Comparison of ENCODE assay signal across 10 mouse cellular contexts in genomic region chr8:121903977-121904376, GRCm38 (mm10). TPM values are rescaled to one million over a fixed set of nuclear protein-coding genes. Genes with fewer than 3 reads are reported as not detected.
DNase-seq lines count a peak whose midpoint lies in the region; ATAC-seq and TF ChIP-seq lines count a peak whose summit lies in the region.
"Had no signal": no experiment of that assay in that cellular context is flagged by ENCODE, and none has a peak within 500 bp of the region (broad histone marks: within the 10 kb centered on the region; RNA-seq: fewer than 3 reads in every experiment).

No protein-coding gene starts in this region.

- no peaks in the 10 kb centered on the region for H3K27me3 ChIP-seq in lung, embryonic 14.5 days (ENCODE audit: insufficient read depth, low read length)
- no peaks in the 10 kb centered on the region; the same call in 1 of the 2 replicates for H3K27me3 ChIP-seq in forebrain, embryonic 14.5 days (replicated peaks; ENCODE audit: control insufficient read depth, insufficient read depth, low read length)
- peaks cover 7% of the 10 kb centered on the region for H3K27me3 ChIP-seq in neural tube, embryonic 13.5 days

- no peak for DNase-seq in lung, embryonic 14.5 days
- DNase-seq in lung, postnatal 36 days = no peak
- peak; percentile 76 for DNase-seq in cerebellum, adult 11-12 months
- DNase-seq in forebrain, embryonic 14.5 days (ENCODE audit: low spot score) = no peak
- DNase-seq in lung, postnatal 4 days = no peak
- no peak for DNase-seq in left cerebral cortex, postnatal 4 days
- DNase-seq: kidney, adult 2 months had no signal

- H3K36me3 ChIP-seq in lung, embryonic 14.5 days (ENCODE audit: insufficient read depth) = peaks cover 3% of the 10 kb centered on the region; the same call in 1 of the 2 replicates
- H3K36me3 ChIP-seq in forebrain, embryonic 14.5 days (ENCODE audit: control insufficient read depth, insufficient read depth, low read length) = no peaks in the 10 kb centered on the region
- H3K36me3 ChIP-seq in neural tube, embryonic 13.5 days = no peaks in the 10 kb centered on the region
- H3K36me3 ChIP-seq: limb, embryonic 13.5 days had no signal

- H3K4me2 ChIP-seq in lung, embryonic 14.5 days = peak overlapping the region; percentile 0; the same call in 1 of the 2 replicates
- H3K4me2 ChIP-seq in forebrain, embryonic 14.5 days (ENCODE audit: low read length) = no peak overlapping the region
- peak overlapping the region; percentile 92 for H3K4me2 ChIP-seq in neural tube, embryonic 13.5 days

- H3K9ac ChIP-seq in lung, embryonic 14.5 days = no peak overlapping the region
- 0 out of 2 replicates have a peak overlapping the region, but pooled peaks have one; percentile 26 for H3K9ac ChIP-seq in forebrain, embryonic 14.5 days (ENCODE audit: low read length)
- H3K9ac ChIP-seq in neural tube, embryonic 13.5 days = peak overlapping the region; percentile 78
- H3K9ac ChIP-seq: limb, embryonic 13.5 days had no signal

- no peak overlapping the region for H3K27ac ChIP-seq in lung, embryonic 14.5 days (ENCODE audit: low read depth)
- H3K27ac ChIP-seq in forebrain, embryonic 14.5 days (ENCODE audit: low read depth, low read length) = no peak overlapping the region
- H3K27ac ChIP-seq in neural tube, embryonic 13.5 days (replicated peaks) = no peak overlapping the region
- H3K27ac ChIP-seq: limb, embryonic 13.5 days had no signal

- peaks cover 12% of the 10 kb centered on the region for H3K4me1 ChIP-seq in lung, embryonic 14.5 days (ENCODE audit: insufficient read depth)
- H3K4me1 ChIP-seq in forebrain, embryonic 14.5 days (ENCODE audit: control insufficient read depth, insufficient read depth, low read length) = peaks cover 23% of the 10 kb centered on the region
- peaks cover 52% of the 10 kb centered on the region for H3K4me1 ChIP-seq in neural tube, embryonic 13.5 days (replicated peaks)

- TF ChIP-seq CTCF in lung, embryonic 14.5 days (IDR thresholded peaks at IDR 0.05; ENCODE audit: low read depth) = 0 out of 2 replicates have a peak, but pooled peaks have one; percentile 8

- H3K4me3 ChIP-seq in lung, embryonic 14.5 days (ENCODE audit: low read depth, low read length) = no peak overlapping the region
- no peak overlapping the region for H3K4me3 ChIP-seq in forebrain, embryonic 14.5 days (ENCODE audit: low read depth, low read length)
- H3K4me3 ChIP-seq in neural tube, embryonic 13.5 days = peak overlapping the region; percentile 78
- H3K4me3 ChIP-seq: limb, embryonic 13.5 days had no signal

- WGBS in lung, embryonic 14.5 days = 55% methylated on average over 6 of the region's 6 CpGs
- 66% methylated on average over 6 of the region's 6 CpGs for WGBS in forebrain, embryonic 14.5 days
- 69% methylated on average over 6 of the region's 6 CpGs for WGBS in neural tube, embryonic 13.5 days

- H3K9me3 ChIP-seq in lung, embryonic 14.5 days (ENCODE audit: low read depth, low read length) = no peaks in the 10 kb centered on the region
- no peaks in the 10 kb centered on the region for H3K9me3 ChIP-seq in forebrain, embryonic 14.5 days (replicated peaks; ENCODE audit: control insufficient read depth, low read length)
- no peaks in the 10 kb centered on the region for H3K9me3 ChIP-seq in neural tube, embryonic 13.5 days
- H3K9me3 ChIP-seq: limb, embryonic 13.5 days had no signal

- intact Hi-C loops in left cerebral cortex, postnatal 4 days (cut with DNase I) = no loop called here

- no peak for ATAC-seq in lung, embryonic 14.5 days (ENCODE audit: insufficient read depth)
- ATAC-seq in forebrain, embryonic 14.5 days = no peak
- no peak for ATAC-seq in neural tube, embryonic 13.5 days (ENCODE audit: low read depth)

RNA-seq across cellular contexts. Expression of gene Slc7a5, which starts 3.5 kb away (rescaled TPM):
- 27.3 and 28.8 TPM in 2 replicates for polyA plus RNA-seq in lung, embryonic 14.5 days (2014; fragmentation: Nextera tagmentation; extraction: Ambion mirVana)
- 37.9 and 39.7 TPM in 2 replicates for polyA plus RNA-seq in forebrain, embryonic 14.5 days (2014; fragmentation: Nextera tagmentation; extraction: Ambion mirVana)
- 38.7 and 38.9 TPM in 2 replicates for polyA plus RNA-seq in neural tube, embryonic 13.5 days (2015; fragmentation: Nextera tagmentation; extraction: Ambion mirVana)
- 100 to 1,000 TPM; 150 to 153 TPM for total RNA-seq in left cerebral cortex, postnatal 4 days (2021)

RNA-seq across cellular contexts. Expression of gene Car5a, which starts 40.7 kb away (rescaled TPM):
- not detected in 2 replicates for polyA plus RNA-seq in lung, embryonic 14.5 days (2014; fragmentation: Nextera tagmentation; extraction: Ambion mirVana)
- 0.28 and 0.46 TPM in 2 replicates for polyA plus RNA-seq in forebrain, embryonic 14.5 days (2014; fragmentation: Nextera tagmentation; extraction: Ambion mirVana)
- polyA plus RNA-seq in neural tube, embryonic 13.5 days (2015; fragmentation: Nextera tagmentation; extraction: Ambion mirVana) = 0.23 and 0.31 TPM in 2 replicates
- total RNA-seq in left cerebral cortex, postnatal 4 days (2021) = under 1 TPM in 1 of 2 experiments, not detected in 1; 0.48 TPM
- polyA plus RNA-seq: gonadal fat pad, adult 2 months; limb, embryonic 13.5 days had no signal

RNA-seq across cellular contexts. Expression of gene Banp, which starts 45.6 kb away (rescaled TPM):
- polyA plus RNA-seq in lung, embryonic 14.5 days (2014; fragmentation: Nextera tagmentation; extraction: Ambion mirVana) = 42.1 and 43.8 TPM in 2 replicates
- polyA plus RNA-seq in forebrain, embryonic 14.5 days (2014; fragmentation: Nextera tagmentation; extraction: Ambion mirVana) = 47.2 and 57.7 TPM in 2 replicates
- 59.9 and 60.1 TPM in 2 replicates for polyA plus RNA-seq in neural tube, embryonic 13.5 days (2015; fragmentation: Nextera tagmentation; extraction: Ambion mirVana)
- total RNA-seq in left cerebral cortex, postnatal 4 days (2021) = 10 to 100 TPM; 30.2 to 30.7 TPM
